Mouse (Mus musculus): Measurements from ENCODE around the gene Med20.

Gene Med20

DNA sequence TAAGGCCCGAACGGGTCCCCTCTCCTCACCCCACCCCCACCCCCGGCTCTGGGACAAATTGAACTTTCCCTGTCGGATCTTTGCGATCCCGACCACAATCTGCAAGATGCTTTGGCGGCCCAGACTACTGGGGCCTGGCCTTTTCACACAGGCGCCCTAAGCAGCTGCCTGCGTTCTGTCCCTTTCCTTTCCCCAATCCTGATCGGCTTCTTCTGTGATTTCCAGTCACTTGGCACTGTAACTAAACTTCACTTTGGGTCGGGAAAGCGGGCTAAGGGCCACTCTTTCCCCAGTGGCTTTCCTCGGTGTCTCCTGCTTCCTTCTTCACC lies 17.6 kb upstream of the Med20 start:
- no peak for TF ChIP-seq GATA4 (IDR thresholded peaks at IDR 0.05; ENCODE audit: insufficient replicate concordance, low read length)

DNA sequence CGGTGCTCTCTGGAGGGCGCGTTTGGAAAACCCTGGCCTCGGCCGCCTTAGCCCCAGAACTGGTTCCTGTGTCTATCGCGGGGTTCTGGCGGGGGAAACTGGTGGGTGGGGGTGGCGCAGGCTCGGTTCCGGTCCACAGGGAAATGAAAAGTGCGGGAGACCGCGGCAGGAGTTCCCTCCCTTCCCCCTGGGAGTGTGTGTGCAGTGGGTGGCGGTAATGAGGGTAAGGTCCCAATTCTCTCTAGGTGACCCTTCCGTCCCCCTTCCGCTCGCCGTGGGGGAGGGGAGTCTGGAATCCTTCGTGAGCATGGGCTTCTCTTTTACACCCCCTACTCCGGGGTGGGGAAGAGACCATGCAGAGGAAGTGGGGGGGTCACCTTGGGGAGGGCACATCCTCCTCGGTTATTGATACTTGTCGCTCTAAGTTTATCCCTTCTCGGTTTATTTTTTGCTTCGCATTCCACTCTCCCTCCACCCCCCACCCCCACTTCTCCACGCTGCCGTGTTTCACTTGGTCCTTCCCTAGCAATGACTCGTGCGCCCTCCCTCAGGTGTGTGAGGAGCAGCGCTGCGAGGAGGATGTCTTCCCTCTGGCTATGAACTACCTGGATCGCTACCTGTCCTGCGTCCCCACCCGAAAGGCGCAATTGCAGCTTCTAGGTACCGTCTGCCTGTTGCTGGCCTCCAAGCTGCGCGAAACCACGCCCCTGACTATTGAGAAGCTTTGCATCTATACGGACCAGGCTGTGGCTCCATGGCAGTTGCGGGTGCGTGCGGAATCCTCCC lies 17.0 kb upstream of the Med20 start:
- TF ChIP-seq GATA4 (IDR thresholded peaks at IDR 0.05; ENCODE audit: insufficient replicate concordance, low read length): no peak

DNA sequence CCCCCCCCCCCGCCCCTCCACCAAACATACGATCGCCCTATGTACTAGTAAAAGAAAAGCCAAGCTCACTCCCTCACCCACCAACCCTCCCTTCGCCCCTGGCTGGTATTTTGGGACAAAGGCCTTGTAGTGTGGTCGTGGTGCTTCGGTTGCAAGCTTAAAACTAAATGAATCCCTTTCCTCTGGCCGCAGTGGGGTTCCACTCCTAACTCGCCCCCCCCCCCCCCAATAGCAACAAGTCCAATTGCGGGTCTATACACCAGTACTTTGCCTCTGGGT lies 16.5 kb upstream of the Med20 start:
- no peak for TF ChIP-seq GATA4 (IDR thresholded peaks at IDR 0.05; ENCODE audit: insufficient replicate concordance, low read length)

DNA sequence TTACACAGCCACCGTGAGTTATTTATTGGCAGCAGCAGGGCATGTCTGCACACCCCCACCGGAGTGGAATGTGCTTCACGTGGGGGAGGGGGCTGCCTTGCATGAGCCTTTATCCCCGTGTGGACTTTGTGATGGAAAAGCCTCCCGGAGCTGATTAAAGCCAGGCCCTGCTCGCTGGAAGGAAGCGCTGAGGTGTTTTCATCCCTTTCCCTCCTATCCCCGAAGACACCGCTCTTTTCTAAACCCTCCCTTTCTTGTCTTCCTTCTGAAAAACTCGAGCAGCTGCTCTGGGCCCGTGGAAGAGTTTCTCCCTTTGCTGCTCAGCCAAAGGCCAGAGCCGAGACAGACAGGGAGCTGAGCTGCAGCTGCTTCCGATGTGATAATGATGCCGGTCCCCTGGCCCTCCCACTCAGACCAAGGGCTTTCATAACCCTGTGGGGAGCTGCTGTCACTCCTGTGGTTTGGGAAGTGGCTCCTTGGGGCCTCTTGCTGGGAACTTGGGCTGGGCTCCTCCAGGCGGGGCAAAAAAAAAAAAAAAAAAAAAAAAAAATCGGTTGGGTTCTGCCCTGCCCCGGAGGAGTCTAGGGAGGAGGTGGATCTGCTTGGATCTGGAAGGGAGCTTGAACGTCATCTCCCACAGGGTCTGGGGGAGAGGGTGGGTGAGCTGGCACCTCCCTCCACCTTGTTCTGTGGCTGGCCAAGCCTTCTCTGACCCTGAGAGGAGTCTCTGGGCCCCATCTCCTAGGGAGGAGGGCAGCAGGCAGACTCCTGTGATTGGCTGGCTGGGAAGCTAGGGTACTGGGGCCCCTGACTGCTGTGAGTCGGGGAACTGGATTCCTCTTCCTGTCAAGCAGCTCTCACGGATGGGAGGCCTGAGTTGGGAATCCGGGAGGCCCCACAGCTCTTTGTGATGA lies 15.9 kb upstream of the Med20 start:
- no peak; the same call in 1 of the 2 replicates for TF ChIP-seq GATA4 (IDR thresholded peaks at IDR 0.05; ENCODE audit: insufficient replicate concordance, low read length)

DNA sequence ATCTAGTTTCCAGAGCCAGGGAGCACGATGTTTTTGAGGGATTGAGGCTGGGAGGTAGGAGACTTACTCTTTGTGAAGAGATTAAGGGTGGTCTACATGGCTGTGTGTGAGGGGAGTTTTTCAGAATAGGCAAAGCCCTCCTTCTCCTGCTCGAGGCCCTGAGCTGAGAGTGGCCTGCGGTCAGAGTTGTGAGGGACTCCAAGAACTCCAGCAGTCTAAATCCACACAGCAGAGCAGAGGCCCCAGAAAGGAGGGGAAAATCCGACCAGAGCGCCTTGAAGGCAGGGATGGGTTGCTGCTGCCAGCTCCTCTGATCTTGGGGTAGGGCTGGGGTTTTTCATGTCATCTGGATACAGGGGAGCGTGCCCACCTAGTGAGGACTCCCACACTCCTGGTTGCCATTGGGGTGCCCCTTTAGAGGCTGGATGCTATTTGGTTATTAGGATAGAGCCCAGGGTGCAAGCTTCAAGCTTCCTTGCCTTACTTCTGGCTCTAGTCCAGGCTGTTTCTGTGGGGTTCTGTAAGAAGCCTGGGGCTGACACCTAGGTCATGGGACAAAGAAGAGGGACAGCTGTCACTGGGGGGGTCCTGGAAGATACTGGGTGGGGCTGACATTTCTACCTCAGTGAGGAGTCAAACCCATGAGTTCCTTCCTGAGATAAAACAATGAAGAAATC lies 15.1 kb upstream of the Med20 start:
- no peak for TF ChIP-seq GATA4 (IDR thresholded peaks at IDR 0.05; ENCODE audit: insufficient replicate concordance, low read length)

DNA sequence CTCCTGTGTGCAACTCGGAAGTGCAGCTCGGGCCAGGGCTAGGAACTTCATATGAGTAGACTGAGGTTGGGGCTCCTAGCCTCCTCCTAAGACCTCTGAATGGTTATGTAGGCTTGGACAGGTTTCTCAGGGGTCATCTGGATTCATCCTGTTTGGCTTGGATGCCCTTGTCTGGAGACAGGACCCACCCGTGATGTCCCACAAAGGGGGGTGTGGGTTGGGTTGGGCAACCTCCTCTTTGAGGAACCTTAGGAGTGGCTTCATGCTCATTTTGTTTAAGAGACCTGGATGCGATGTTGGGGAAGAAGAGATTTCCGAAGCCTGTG lies 14.6 kb upstream of the Med20 start:
- TF ChIP-seq GATA4 (IDR thresholded peaks at IDR 0.05; ENCODE audit: insufficient replicate concordance, low read length): no peak

DNA sequence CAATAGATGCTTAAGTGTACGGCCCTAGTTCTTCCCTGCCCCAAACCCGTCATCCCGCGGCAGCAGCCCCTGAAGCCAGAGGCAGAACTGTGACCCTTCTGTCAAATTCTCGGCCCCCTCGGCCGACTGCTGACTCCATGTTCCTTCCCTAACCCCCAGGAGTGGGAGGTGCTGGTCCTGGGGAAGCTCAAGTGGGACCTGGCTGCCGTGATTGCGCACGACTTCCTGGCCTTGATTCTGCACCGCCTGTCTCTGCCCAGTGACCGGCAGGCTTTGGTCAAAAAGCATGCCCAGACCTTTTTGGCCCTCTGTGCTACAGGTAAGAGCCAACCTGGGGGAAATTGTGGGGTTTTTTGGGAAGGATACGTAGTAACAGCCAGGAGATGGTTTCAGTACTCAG lies 14.1 kb upstream of the Med20 start:
- no peak for TF ChIP-seq GATA4 (IDR thresholded peaks at IDR 0.05; ENCODE audit: insufficient replicate concordance, low read length)

DNA sequence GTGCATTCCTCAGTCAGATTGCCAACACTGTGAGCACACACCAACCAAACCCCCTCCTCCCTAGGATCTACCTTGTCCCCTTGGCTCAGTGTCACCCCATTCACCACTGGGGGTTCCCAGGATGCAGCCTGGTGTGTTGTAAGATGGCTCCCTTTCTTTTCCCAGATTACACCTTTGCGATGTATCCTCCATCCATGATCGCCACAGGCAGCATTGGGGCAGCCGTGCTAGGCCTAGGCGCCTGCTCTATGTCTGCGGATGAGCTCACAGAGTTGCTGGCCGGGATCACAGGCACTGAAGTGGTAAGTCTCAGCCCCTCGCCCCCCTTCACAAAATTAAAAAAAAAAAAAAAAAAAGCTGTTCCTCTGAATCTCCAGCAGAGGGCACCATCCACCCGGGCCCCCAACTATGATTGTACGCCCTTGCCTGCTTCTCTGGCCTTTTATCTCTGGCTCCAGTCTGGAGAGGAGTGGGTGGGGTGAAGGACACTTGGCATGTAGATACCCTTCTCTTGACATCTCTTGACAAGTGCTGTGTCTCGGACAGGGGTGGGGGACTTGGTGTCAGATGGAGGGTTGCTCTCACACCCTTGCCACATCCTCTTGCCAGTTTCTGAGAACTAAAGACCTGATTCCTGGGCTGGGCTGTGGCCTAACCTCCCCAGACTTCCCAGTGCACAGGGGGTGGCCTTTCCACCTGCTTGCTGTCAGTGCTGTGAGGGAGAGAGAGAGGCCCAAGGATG lies 13.4 kb upstream of the Med20 start:
- no peak for TF ChIP-seq GATA4 (IDR thresholded peaks at IDR 0.05; ENCODE audit: insufficient replicate concordance, low read length)

DNA sequence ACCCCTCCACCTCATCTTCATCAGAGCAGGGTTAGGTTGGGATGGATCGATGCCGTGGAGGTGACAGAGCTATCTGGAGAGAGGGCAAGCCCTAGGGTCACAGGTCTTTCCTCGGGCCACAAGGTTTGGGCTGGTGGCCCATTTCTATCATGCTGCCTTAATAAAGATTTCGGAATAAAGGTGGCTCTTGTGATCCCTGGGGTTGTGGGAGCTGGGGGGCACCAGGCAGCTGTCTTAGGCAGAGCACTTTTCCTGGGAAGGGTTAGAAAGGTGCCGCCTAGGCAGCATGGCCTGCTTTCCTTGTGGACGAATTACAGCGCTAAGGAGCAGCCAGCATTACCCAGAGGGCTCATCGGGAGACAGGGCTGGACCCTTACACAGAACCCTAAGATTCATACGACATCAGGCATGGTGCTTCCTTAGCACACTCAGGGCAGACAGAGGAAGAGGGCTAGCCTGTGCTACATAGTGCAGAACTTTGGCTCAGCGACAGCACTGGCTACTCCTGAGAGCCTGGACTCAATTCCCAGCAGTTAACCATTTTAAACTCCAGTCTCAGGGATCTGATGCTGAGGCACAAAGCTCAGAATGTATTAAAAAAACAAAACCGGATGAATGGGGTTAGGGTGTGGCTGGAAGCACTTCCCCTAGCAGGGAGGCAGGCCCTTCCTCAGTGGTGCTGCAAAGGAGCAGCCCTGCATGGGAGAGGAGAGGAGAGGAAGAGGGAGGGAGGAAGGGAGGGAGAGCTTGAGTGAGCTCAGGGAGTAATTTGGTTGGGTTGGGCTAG lies 11.7 kb upstream of the Med20 start:
- no peak for TF ChIP-seq GATA4 (IDR thresholded peaks at IDR 0.05; ENCODE audit: insufficient replicate concordance, low read length)

DNA sequence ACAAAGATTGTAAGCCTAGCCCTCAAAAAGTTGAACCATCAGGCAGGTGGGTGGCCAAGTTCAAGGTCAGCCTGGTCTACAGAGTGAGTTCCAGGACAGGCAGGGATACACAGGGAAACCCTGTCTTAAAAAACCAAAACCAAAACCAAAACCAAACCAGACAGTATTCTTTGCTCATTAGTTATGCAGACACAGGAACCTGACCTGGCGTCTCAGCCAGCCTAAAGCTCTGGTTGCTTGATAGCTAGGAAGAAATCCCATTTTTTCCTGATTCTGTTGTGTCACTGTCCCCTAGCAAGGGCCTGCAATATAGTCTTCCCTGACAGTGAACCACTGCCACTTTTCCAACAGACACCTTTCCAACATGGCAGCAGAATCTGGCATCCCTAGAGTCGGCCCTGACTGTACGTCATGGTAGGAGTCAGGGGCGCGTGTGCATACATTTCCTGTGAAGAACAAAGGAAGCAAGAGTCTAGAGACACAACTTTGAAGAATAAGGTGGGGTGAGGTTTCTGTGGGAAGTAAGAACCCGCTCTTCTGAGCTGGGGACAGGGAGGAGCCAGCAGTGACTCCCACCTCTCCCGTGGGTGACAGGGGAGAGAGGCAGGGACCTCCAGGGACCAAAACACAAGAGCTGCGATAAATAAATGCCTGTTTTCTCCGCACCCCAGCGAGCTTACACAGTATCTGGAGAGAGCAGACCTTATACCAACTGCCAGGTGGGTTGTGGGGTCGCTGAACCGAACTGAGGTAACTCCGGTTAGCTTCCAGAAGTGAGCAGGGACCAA lies 10.6 kb upstream of the Med20 start:
- TF ChIP-seq GATA4 (IDR thresholded peaks at IDR 0.05; ENCODE audit: insufficient replicate concordance, low read length): no peak

DNA sequence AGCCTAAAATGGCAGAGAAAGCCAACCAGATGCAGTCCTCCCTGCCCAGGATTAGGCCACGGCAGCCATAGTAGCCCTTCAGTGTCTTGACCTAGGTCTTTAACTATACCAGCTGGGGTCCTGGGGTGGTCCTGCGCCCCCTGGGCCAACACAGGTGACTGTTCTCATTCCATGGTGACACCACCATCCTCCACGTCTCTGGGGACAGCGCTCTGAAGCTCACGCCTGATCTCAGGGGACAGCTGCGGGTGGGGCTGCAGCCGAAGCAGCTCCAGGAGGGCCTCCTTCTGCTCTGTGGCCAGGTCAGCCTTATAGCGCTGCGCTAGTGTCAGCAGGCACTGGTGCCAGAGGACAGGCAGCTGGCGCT lies 10.0 kb upstream of the Med20 start:
- TF ChIP-seq GATA4 (IDR thresholded peaks at IDR 0.05; ENCODE audit: insufficient replicate concordance, low read length): no peak

DNA sequence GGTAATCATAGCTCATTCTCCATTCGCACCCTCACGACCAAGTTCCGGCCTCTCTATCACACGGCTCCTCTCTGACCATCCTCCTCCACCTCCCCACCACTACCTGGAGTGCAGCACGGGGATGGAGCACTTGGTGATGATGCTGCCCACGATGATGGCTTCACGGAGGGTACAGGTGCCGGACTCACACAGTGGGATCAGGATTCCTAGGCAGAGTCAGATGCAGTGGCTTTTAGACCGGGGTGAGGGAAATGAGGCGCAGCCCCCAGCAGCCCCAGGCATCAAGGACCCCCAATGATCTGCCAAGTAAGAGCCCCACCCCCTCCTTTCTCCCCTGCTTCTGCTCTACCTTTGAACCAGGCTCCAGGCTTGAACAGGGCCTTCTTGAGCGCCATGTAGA lies 9.1 kb upstream of the Med20 start:
- TF ChIP-seq GATA4 (IDR thresholded peaks at IDR 0.05; ENCODE audit: insufficient replicate concordance, low read length): no peak

DNA sequence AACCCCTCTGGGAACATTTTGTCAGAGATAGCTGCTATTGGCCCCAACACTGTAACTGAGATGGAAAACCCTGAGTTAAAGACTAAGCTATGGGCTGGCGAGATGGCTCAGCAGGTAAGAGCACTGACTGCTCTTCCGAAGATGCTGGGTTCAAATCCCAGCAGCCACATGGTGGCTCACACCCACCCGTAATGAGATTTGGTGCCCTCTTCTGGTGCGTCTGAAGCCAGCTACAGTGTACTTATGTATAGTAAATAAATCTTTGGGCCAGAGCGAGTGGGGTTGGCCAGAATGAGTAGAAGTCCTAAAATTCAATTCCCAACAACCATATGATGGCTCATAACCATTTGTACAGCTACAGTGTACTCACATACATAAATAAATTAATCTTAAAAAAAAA lies 5.2 kb upstream of the Med20 start:
- TF ChIP-seq GATA4 (IDR thresholded peaks at IDR 0.05; ENCODE audit: insufficient replicate concordance, low read length): no peak

DNA sequence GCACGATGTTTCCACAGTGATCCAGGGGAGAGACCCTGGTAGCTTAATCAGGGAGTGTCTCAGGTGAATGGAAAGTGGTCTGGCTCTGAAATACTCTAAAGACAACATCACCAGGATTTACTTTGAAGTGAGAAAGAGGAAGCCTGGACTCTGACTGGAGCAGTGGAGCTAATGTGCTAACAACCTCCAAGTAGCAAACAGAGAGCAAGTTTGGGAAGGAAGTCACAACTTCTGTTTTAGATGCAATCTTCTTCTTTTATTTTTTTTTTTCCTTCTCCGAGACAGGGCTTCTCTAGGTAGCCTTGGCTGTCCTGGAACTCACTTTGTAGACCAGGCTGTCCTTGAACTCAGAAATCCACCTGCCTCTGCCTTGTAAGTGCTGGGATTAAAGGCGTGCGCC lies 2.2 kb upstream of the Med20 start:
- TF ChIP-seq GATA4 (IDR thresholded peaks at IDR 0.05; ENCODE audit: insufficient replicate concordance, low read length): no peak
